Mouse (Mus musculus) E14TG2a.4 (cell line): ENCODE results near the gene Hcn4.

ENCODE experiments used
- CTCF ChIP-seq: conservative IDR thresholded peaks from 2 replicates; pipeline ENCODE4 v1.5.1; 2014; ENCODE audit warnings: low read length
- NANOG ChIP-seq: IDR thresholded peaks from 2 replicates; pipeline ENCODE4 v1.6.1; 2014; ENCODE audit warnings: borderline replicate concordance, low read length, mixed read lengths
- POU5F1 ChIP-seq: IDR thresholded peaks from 2 replicates; pipeline ENCODE4 v1.6.1; 2014; ENCODE audit warnings: low read length, borderline replicate concordance

- TF ChIP-seq CTCF (no peak), NANOG (no peak), POU5F1 (no peak)
These were observed 48.5 kb upstream of the Hcn4 start for GRCm38 (mm10) chr9:58774761-58775160.
